Mouse (Mus musculus) cortical plate, adult 2 months (tissue): ENCODE measurements around the gene Pde4dip.

Experiments used
- CTCF ChIP-seq: fragments of 200-500 bp; IDR thresholded peaks from 2 replicates; pipeline ENCODE4 v1.5.1; 2011; ENCODE audit warnings: mild to moderate bottlenecking, control low read depth, low read length; ENCODE audit not compliant: insufficient read depth; ENCODE audit errors: extremely low read depth
- POLR2A ChIP-seq: fragments of 200-500 bp; IDR thresholded peaks from 2 replicates; pipeline ENCODE4 v1.6.1; 2011; ENCODE audit warnings: mild to moderate bottlenecking, low read length, control low read depth; ENCODE audit not compliant: insufficient read depth; ENCODE audit errors: extremely low read depth

DNA sequence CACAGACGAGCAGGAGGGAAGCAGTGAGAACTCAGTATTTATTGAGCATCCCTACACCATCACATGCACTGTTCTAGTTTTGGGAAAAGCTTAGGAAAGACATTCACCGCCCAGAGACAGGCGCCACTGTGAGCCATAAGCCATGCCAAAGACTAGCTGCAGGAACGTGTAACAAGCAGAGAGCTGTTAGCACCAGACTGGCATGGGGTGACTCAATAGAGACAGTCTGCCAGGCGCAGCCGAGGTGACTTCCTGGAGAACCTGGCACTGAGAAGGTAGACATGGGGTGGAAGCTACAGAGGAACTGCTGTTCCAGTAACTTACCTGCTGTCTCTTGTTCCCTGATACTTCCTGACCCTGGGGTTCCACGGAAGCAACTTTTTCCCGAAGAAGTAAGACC is 145.7 kb downstream of the Pde4dip start:
- no peak for TF ChIP-seq CTCF
- TF ChIP-seq POLR2A: no peak
